Mouse (Mus musculus): ENCODE results near the gene Oas1e.

DNA sequence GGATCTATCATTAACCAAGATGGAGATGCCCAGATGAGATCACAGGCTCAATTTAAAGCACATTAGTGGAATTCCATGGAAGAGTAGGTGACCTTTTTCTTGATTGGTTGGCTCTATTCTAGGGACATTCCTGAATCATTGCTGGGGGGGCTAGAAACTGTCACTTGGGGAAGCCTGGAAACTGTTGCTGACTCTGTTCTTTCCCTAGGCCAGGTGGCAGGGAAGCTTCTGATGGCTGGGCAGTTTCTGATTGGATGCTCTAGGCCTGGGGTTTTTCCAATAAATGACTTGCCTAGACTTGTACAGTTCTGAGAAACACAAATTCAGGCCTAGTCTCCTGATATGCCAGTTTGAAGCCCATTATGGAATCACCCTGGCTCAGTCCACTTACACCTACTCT, 23.7 kb upstream of the Oas1e start:
- TF ChIP-seq POLR2A (IDR thresholded peaks at IDR 0.05; ENCODE audit: insufficient read depth, low read depth, low read length) (no peak), CTCF (IDR thresholded peaks at IDR 0.05; ENCODE audit: insufficient read depth, low read depth, low read length) (no peak)

Measured in olfactory bulb, adult 2 months (tissue).